Mouse (Mus musculus) forebrain, embryonic 11.5 days (tissue): ENCODE results near the gene Zic1. TPM values are rescaled to one million over a fixed set of nuclear protein-coding genes. Genes with fewer than 3 reads are reported as not detected.

Experiments used
- ATAC-seq: fragments of 200-750 bp; cut with Nextera tagmentation; replicated peaks from 2 replicates; pipeline ENCODE4 v1.8.0; 2017; ENCODE audit warnings: moderate TSS enrichment; ENCODE audit not compliant: low FRiP score
- DNase-seq: peaks from one replicate; pipeline ENCODE4 v3.0.0-alpha.2; 2017; ENCODE audit warnings: low spot score
- H3K27ac ChIP-seq: fragments of 300-500 bp; sonication (generic); 2 replicates; pipeline ENCODE4 v1.5.1; 2014; ENCODE audit warnings: low read depth, low read length
- H3K27me3 ChIP-seq: fragments of 300-500 bp; sonication (generic); 2 replicates; pipeline ENCODE4 v1.6.1; 2014; ENCODE audit warnings: mild to moderate bottlenecking, low read length, mixed read lengths; ENCODE audit not compliant: control insufficient read depth, insufficient read depth
- H3K36me3 ChIP-seq: fragments of 300-500 bp; sonication (generic); 2 replicates; pipeline ENCODE4 v1.6.1; 2014; ENCODE audit warnings: mild to moderate bottlenecking, low read length, moderate library complexity, mixed read lengths; ENCODE audit not compliant: control insufficient read depth, insufficient read depth
- H3K4me1 ChIP-seq: fragments of 300-500 bp; sonication (generic); replicated peaks from 2 replicates; pipeline ENCODE4 v1.6.1; 2014; ENCODE audit warnings: low read length, mixed read lengths; ENCODE audit not compliant: control insufficient read depth, insufficient read depth
- H3K4me2 ChIP-seq: fragments of 300-500 bp; sonication (generic); 2 replicates; pipeline ENCODE4 v1.6.1; 2014; ENCODE audit warnings: low read depth, mild to moderate bottlenecking, low read length, moderate library complexity, mixed read lengths; ENCODE audit not compliant: severe bottlenecking
- H3K4me3 ChIP-seq: fragments of 300-500 bp; sonication (generic); 2 replicates; pipeline ENCODE4 v1.5.1; 2014; ENCODE audit warnings: low read depth, low read length
- H3K9ac ChIP-seq: fragments of 300-500 bp; sonication (generic); 2 replicates; pipeline ENCODE4 v1.6.1; 2014; ENCODE audit warnings: low read length
- H3K9me3 ChIP-seq: fragments of 300-500 bp; sonication (generic); 2 replicates; pipeline ENCODE4 v1.6.1; 2016; ENCODE audit warnings: low read length, mixed read lengths; ENCODE audit not compliant: control insufficient read depth
- WGBS: fragments of 180-500 bp; shearing (Covaris S2); extraction: QIAGEN DNeasy Blood & Tissue Kit; methylation state at CpG from one replicate; pipeline ENCODE4 v1.1.7; 2014; 5-methylcytosine and 5-hydroxymethylcytosine counted together
- polyA plus RNA-seq: library from polyadenylated mRNA; unstranded; fragments of >200 nt; fragmentation: Nextera tagmentation; extraction: Ambion mirVana; gene quantifications from 2 replicates; pipeline ENCODE4 v1.2.1, GENCODE M21; 2014

Zic1 gene
- polyA plus RNA-seq, 1 experiment from 2014 or later = 14.7 TPM

- no peaks in the 10 kb centered on the region for H3K36me3 ChIP-seq
- peak overlapping the region; percentile 61 for H3K9ac ChIP-seq
- WGBS = under 1% methylated on average over 30 of the region's 30 CpGs
- peak overlapping the region; percentile 95 for H3K27ac ChIP-seq
- H3K4me1 ChIP-seq = peaks cover 4% of the 10 kb centered on the region; the same call in 1 of the 2 replicates
- H3K27me3 ChIP-seq = peaks cover 41% of the 10 kb centered on the region
- H3K4me2 ChIP-seq = peak overlapping the region; percentile 49
- no peaks in the 10 kb centered on the region for H3K9me3 ChIP-seq
- no peak for ATAC-seq
- peak; percentile 66 for DNase-seq
- peak overlapping the region; percentile 72 for H3K4me3 ChIP-seq
These were observed 1.6 kb upstream of the Zic1 start for GRCm38 (mm10) chr9:91366999-91367811.

GRCm38 (mm10) chr9:91366226-91366998 lies 802 bp upstream of the Zic1 start:
- WGBS = 0% methylated on average over 18 of the region's 18 CpGs
- Histone ChIP-seq H3K36me3 (no peaks in the 10 kb centered on the region), H3K4me3 (peak overlapping the region; percentile 72), H3K4me1 (peaks cover 4% of the 10 kb centered on the region; the same call in 1 of the 2 replicates), H3K27me3 (peaks cover 38% of the 10 kb centered on the region), H3K9me3 (no peaks in the 10 kb centered on the region), H3K27ac (peak overlapping the region; percentile 95), H3K9ac (peak overlapping the region; percentile 61), H3K4me2 (peak overlapping the region; percentile 49)
- DNase-seq (peak; percentile 82), ATAC-seq (peak; percentile 8; the same call in 1 of the 2 replicates)

GRCm38 (mm10) chr9:91364971-91365501 lies 574 bp downstream of the Zic1 start:
- under 1% methylated on average over 36 of the region's 42 CpGs for WGBS
- peak overlapping the region; percentile 72 for H3K4me3 ChIP-seq
- H3K9me3 ChIP-seq = no peaks in the 10 kb centered on the region
- peaks cover 25% of the 10 kb centered on the region for H3K27me3 ChIP-seq
- no peaks in the 10 kb centered on the region for H3K36me3 ChIP-seq
- H3K27ac ChIP-seq = peak overlapping the region; percentile 95
- H3K9ac ChIP-seq = peak overlapping the region; percentile 98
- H3K4me2 ChIP-seq = peak overlapping the region; percentile 49
- H3K4me1 ChIP-seq = peaks cover 4% of the 10 kb centered on the region; the same call in 1 of the 2 replicates
- peak; percentile 89 for DNase-seq
- ATAC-seq = peak; percentile 28

DNA sequence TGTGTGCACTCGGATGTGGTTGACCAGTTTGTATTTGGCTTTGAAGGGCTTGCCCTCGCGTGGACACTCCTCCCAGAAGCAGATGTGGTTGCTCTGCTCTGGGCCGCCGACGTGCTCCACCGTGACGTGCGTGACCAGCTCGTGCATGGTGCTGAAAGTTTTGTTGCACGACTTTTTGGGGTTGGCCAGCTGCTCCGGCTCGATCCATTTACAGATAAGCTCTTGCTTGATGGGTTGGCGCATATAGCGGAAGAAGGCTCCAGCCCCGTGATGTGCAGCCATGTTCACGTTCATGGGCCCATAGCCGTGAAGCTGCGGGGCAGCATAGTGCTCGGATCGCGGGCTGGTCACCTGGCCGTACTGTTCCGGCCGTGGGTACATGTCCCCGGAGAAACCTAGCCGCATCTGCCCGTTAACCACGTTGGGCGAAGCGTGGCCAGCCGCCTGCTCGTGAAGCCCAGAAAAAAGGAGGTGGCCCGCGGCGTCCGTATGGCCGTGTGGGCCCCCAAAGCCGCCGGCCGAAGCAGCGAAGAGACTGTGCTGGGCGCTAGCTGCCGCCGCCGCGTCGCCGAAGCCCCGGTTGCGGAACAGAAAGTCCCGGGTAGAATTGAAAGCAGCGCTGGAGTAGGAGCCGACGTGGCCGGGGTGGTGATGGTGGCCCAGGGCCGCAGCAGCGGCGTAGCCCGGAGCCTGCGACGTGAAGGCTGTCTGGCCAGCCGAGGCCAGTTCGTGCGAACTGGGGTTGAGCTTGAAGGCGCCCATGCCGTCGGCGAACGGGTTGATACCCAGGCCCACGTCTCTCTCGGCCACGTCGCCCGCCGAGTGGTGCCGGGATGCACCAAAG lies 1.3 kb downstream of the Zic1 start:
- under 1% methylated on average over 77 of the region's 77 CpGs for WGBS
- H3K4me2 ChIP-seq = peak overlapping the region; percentile 49
- peak overlapping the region; percentile 95 for H3K27ac ChIP-seq
- ATAC-seq (peak; percentile 18), DNase-seq (no peak)
- no peaks in the 10 kb centered on the region for H3K36me3 ChIP-seq
- H3K4me3 ChIP-seq = peak overlapping the region; percentile 72
- no peaks in the 10 kb centered on the region for H3K9me3 ChIP-seq
- peak overlapping the region; percentile 98 for H3K9ac ChIP-seq
- H3K4me1 ChIP-seq = peaks cover 1% of the 10 kb centered on the region; the same call in 1 of the 2 replicates
- peaks cover 19% of the 10 kb centered on the region for H3K27me3 ChIP-seq

- no peaks in the 10 kb centered on the region; the same call in 1 of the 2 replicates for H3K4me1 ChIP-seq
- peak overlapping the region; percentile 98 for H3K9ac ChIP-seq
- 3% methylated on average over 7 of the region's 7 CpGs for WGBS
- H3K9me3 ChIP-seq = no peaks in the 10 kb centered on the region
- H3K27ac ChIP-seq = peak overlapping the region; percentile 95
- ATAC-seq (no peak), DNase-seq (no peak)
- peak overlapping the region; percentile 49 for H3K4me2 ChIP-seq
- H3K36me3 ChIP-seq = no peaks in the 10 kb centered on the region
- H3K4me3 ChIP-seq = peak overlapping the region; percentile 72
- peaks cover 16% of the 10 kb centered on the region for H3K27me3 ChIP-seq
These were observed 1.8 kb downstream of the Zic1 start for GRCm38 (mm10) chr9:91363814-91364126.

- WGBS = under 1% methylated on average over 14 of the region's 14 CpGs
- Histone ChIP-seq H3K9ac (peak overlapping the region; percentile 98), H3K9me3 (no peaks in the 10 kb centered on the region), H3K27me3 (peaks cover 13% of the 10 kb centered on the region), H3K4me3 (peak overlapping the region; percentile 72), H3K4me1 (no peaks in the 10 kb centered on the region; the same call in 1 of the 2 replicates), H3K27ac (peak overlapping the region; percentile 95), H3K36me3 (no peaks in the 10 kb centered on the region), H3K4me2 (peak overlapping the region; percentile 49)
- no peak for ATAC-seq
- no peak for DNase-seq
These were observed 2.4 kb downstream of the Zic1 start for GRCm38 (mm10) chr9:91363011-91363730.

GRCm38 (mm10) chr9:91361856-91362601 lies 3.6 kb downstream of the Zic1 start, which contains the start of gene Zic4:
Gene Zic4 (plus strand): TSS chr9:91362413.
- Histone ChIP-seq H3K9me3 (no peaks in the 10 kb centered on the region), H3K4me1 (no peaks in the 10 kb centered on the region; the same call in 1 of the 2 replicates), H3K4me2 (peak within 1 kb of the TSS; percentile 49), H3K4me3 (peak within 1 kb of the TSS; percentile 72), H3K36me3 (no peaks in the 10 kb centered on the region), H3K27ac (peak within 1 kb of the TSS; percentile 95), H3K27me3 (peaks cover 16% of the 10 kb centered on the region), H3K9ac (peak within 1 kb of the TSS; percentile 98)
- ATAC-seq (peak; percentile 84), DNase-seq (peak; percentile 88)
- under 1% methylated on average over 44 of the region's 45 CpGs for WGBS
